Mouse (Mus musculus) intestine, postnatal 0 days (tissue): ENCODE data around the gene Fto. TPM values are rescaled to one million over a fixed set of nuclear protein-coding genes. Genes with fewer than 3 reads are reported as not detected.

Experiments
- ATAC-seq: fragments of 200-750 bp; cut with Nextera tagmentation; 2 replicates; pipeline ENCODE4 v1.8.0; 2017; ENCODE audit warnings: mild to moderate bottlenecking, moderate TSS enrichment, moderate library complexity
- H3K27ac ChIP-seq: fragments of 300-500 bp; sonication (generic); 2 replicates; pipeline ENCODE4 v1.5.1; 2014; ENCODE audit warnings: mild to moderate bottlenecking, low read depth, low read length, moderate library complexity
- H3K27me3 ChIP-seq: fragments of 300-500 bp; sonication (generic); replicated peaks from 2 replicates; pipeline ENCODE4 v1.6.1; 2014; ENCODE audit warnings: low read length, mixed read lengths; ENCODE audit not compliant: control insufficient read depth, insufficient read depth
- H3K36me3 ChIP-seq: fragments of 300-500 bp; sonication (generic); 2 replicates; pipeline ENCODE4 v1.6.1; 2014; ENCODE audit warnings: mild to moderate bottlenecking, moderate library complexity; ENCODE audit not compliant: control insufficient read depth, insufficient read depth
- H3K4me1 ChIP-seq: fragments of 300-500 bp; sonication (generic); replicated peaks from 2 replicates; pipeline ENCODE4 v1.6.1; 2014; ENCODE audit warnings: antibody characterized with exemption, low read length, mixed read lengths; ENCODE audit not compliant: control insufficient read depth, insufficient read depth
- H3K4me2 ChIP-seq: fragments of 300-500 bp; sonication (generic); replicated peaks from 2 replicates; pipeline ENCODE4 v1.6.1; 2014; ENCODE audit warnings: low read depth, mild to moderate bottlenecking, moderate library complexity
- H3K4me3 ChIP-seq: fragments of 300-500 bp; sonication (generic); 2 replicates; pipeline ENCODE4 v1.5.1; 2014; ENCODE audit warnings: low read depth, low read length
- H3K9ac ChIP-seq: fragments of 300-500 bp; sonication (generic); 2 replicates; pipeline ENCODE4 v1.6.1; 2014; ENCODE audit warnings: mild to moderate bottlenecking, low read depth, low read length
- H3K9me3 ChIP-seq: fragments of 300-500 bp; sonication (generic); 2 replicates; pipeline ENCODE4 v1.6.1; 2016; ENCODE audit warnings: mixed run types; ENCODE audit not compliant: control insufficient read depth
- CTCF ChIP-seq: sonication (generic); IDR thresholded peaks from 2 replicates; pipeline ENCODE4 v1.5.1; 2016; ENCODE audit warnings: low read depth, mild to moderate bottlenecking, control low read depth, antibody characterized with exemption, moderate library complexity
- WGBS: fragments of 180-500 bp; shearing (Covaris S2); extraction: QIAGEN DNeasy Blood & Tissue Kit; methylation state at CpG from one replicate; pipeline ENCODE4 v1.1.7; 2014; 5-methylcytosine and 5-hydroxymethylcytosine counted together
- polyA plus RNA-seq: library from polyadenylated mRNA; unstranded; fragments of >200 nt; fragmentation: Nextera tagmentation; extraction: Ambion mirVana; gene quantifications from 2 replicates; pipeline ENCODE4 v1.2.1, GENCODE M21; 2015

Gene Fto
- polyA plus RNA-seq, 1 experiment from 2014 or later, result 21.7 TPM

DNA sequence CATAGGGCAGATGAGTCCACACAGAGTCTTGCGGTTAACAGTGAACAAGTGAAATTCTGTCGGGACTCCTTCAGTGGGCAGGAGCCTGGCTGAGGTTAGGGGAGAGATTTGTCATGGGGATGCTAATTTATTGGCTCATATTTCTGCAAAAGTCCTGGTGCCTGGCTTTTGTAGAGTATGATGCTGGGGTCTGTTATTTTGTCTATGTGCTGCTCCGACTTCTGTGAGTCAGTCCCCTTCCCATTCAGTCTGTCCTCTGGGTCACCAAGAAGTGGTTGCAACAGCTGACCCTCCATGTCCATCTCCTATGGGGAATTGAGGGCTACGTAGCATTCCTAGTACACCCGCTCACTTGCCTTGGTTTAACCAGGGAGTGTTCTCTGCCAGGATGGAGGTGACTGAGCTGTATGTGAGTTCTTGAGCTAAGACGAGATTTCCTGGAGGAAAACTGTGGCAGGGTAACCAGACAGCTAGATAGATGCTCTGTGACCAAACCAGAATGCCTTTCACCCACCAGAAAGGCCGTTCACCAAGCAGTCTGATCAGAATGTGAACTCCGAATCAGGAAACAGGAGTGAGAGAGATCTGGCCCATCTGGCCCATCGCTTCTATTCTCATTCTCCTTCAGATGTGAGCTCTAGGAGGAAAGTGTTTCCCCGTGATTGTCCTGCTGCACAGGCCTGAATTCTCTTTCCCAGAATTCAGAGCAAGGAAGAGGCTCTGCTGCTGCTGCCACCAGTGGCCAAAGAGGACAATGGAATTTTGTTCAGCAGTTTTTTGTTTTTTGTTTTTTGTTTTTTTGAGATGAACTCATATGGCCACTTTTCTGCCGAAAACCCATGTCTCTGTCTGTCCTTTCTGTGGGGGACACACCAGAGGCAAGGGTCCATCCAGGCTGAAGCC lies 302.7 kb downstream of the Fto start:
- Histone ChIP-seq H3K36me3 (no peaks in the 10 kb centered on the region), H3K9me3 (no peaks in the 10 kb centered on the region), H3K27ac (no peak overlapping the region), H3K9ac (no peak overlapping the region), H3K4me1 (no peaks in the 10 kb centered on the region), H3K4me2 (no peak overlapping the region), H3K4me3 (no peak overlapping the region), H3K27me3 (no peaks in the 10 kb centered on the region)
- TF ChIP-seq CTCF, result no peak
- WGBS, result 86% methylated on average over 11 of the region's 11 CpGs
- ATAC-seq, result no peak

DNA sequence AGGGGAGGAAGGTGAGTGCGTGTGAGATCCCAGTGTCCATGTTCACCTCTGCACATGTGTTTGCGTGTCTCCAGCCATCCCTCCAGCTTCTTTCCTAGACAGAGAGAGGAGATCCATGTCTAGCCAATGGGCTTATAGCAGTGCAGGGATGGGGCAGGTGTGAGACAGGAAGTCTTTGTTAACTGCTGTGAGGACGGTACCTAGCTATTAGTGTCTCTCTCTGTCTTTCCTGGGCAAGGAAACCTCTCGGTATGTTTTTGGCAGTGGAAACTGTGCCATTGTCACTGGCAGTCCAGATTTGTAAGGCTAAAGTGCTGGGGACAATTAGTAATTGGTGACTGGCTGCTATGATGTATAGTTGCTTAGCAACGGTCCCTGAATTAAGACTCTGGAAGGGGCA lies 304.4 kb downstream of the Fto start:
- Histone ChIP-seq H3K4me3 (no peak overlapping the region), H3K27ac (no peak overlapping the region), H3K9ac (no peak overlapping the region), H3K4me2 (no peak overlapping the region), H3K4me1 (no peaks in the 10 kb centered on the region), H3K36me3 (no peaks in the 10 kb centered on the region), H3K27me3 (no peaks in the 10 kb centered on the region), H3K9me3 (no peaks in the 10 kb centered on the region)
- 85% methylated on average over 5 of the region's 5 CpGs for WGBS
- no peak for TF ChIP-seq CTCF
- no peak for ATAC-seq

DNA sequence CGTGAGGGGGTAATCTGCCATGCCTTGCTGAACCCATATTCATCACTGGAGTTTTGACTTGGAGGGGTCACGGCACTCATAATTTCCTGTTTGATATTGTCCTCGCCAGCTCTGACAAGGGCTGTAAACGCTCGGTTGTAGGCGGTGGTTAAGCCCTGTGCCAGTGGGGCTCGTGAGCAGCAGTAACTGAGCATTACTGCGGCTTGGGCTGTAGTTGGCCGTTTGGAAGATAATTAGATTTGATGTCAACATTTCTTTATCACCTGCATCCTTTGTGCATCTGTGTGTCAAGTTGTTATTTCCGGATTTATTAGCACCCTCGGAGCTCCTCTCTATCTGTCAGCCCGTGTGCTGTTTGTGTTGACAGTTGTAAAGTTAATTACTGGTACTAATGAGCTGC lies 309.4 kb downstream of the Fto start:
- Histone ChIP-seq H3K9me3 (no peaks in the 10 kb centered on the region), H3K4me1 (no peaks in the 10 kb centered on the region), H3K27me3 (0 out of 2 replicates have a peak, but pooled peaks cover 2% of the 10 kb centered on the region), H3K4me2 (no peak overlapping the region), H3K4me3 (no peak overlapping the region), H3K9ac (no peak overlapping the region), H3K27ac (no peak overlapping the region), H3K36me3 (no peaks in the 10 kb centered on the region)
- 25% methylated on average over 12 of the region's 12 CpGs for WGBS
- TF ChIP-seq CTCF, result no peak
- ATAC-seq, result no peak

DNA sequence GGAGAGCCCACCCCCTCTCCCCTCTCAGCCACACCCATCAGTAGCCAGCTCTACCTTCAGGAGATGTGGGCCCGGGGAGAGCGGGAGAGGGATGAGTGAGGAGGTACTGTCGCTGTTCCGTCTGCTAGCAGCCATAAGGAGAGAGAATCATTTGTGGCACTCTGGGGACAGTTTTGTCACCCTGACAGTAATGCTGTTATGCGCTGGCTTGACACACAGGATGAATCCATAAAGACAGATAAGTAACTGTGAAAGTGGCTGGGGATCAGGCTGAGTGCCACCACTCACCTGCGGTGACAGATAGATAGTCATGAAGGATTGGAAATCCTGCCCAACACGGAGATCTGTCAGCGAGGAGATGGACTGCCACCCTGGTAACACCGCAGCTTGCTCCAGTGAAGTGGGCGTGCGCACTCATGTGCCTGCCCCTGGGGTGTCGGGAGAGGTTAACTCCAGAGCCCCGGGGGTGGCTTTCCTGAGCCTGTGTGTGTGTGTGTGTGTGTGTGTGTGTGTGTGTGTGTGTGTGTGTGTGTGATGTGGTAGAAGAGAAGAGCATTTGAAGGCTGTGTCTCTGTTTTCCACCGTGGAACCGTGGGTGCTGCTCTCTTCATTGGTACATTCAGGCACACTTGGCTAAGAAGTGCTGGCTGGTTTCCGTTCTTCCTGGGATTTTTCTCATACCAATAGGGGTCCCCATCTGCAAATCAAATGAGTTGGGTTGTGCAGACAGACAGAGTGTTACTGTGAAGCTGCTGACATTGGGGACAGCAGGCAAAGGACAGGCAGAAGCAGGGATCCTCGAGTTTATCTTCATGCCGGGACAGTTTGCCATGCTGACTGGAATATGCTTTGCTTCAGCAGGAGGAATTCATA lies 312.6 kb downstream of the Fto start:
- Histone ChIP-seq H3K4me1 (no peaks in the 10 kb centered on the region), H3K9ac (no peak overlapping the region), H3K4me2 (no peak overlapping the region), H3K27ac (no peak overlapping the region), H3K36me3 (no peaks in the 10 kb centered on the region), H3K4me3 (no peak overlapping the region), H3K27me3 (0 out of 2 replicates have a peak, but pooled peaks cover 2% of the 10 kb centered on the region), H3K9me3 (no peaks in the 10 kb centered on the region)
- TF ChIP-seq CTCF, result 0 out of 2 replicates have a peak, but pooled peaks have one; percentile 7
- 68% methylated on average over 18 of the region's 18 CpGs for WGBS
- no peak for ATAC-seq

DNA sequence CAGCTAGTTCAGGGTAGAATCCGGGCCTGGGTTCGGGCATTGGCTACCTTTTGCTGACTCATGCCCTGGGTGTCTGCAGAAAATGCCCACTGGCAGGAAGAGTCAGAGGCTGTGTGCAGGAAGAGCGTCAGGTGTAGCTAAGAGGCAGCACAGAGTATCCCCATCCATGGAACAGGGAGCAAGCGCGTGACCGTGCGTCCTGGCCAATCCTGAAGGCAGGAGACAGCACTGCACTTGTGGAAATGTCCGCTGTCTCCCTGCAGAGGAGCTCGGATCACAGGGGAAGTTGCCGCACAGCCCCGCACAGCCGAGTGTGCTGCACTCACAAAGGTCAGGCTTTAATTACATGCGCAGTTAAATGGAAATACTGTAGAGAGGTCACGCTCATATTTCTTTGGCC lies 316.3 kb downstream of the Fto start:
- 0 out of 2 replicates have a peak overlapping the region, but pooled peaks have one; percentile 12 for H3K4me3 ChIP-seq
- no peak for ATAC-seq
- H3K4me2 ChIP-seq, result peak overlapping the region; percentile 3; the same call in 1 of the 2 replicates
- H3K9ac ChIP-seq, result no peak overlapping the region
- no peaks in the 10 kb centered on the region for H3K9me3 ChIP-seq
- no peaks in the 10 kb centered on the region for H3K27me3 ChIP-seq
- no peak for TF ChIP-seq CTCF
- no peaks in the 10 kb centered on the region for H3K36me3 ChIP-seq
- WGBS, result 54% methylated on average over 14 of the region's 14 CpGs
- H3K4me1 ChIP-seq, result no peaks in the 10 kb centered on the region
- no peak overlapping the region for H3K27ac ChIP-seq

DNA sequence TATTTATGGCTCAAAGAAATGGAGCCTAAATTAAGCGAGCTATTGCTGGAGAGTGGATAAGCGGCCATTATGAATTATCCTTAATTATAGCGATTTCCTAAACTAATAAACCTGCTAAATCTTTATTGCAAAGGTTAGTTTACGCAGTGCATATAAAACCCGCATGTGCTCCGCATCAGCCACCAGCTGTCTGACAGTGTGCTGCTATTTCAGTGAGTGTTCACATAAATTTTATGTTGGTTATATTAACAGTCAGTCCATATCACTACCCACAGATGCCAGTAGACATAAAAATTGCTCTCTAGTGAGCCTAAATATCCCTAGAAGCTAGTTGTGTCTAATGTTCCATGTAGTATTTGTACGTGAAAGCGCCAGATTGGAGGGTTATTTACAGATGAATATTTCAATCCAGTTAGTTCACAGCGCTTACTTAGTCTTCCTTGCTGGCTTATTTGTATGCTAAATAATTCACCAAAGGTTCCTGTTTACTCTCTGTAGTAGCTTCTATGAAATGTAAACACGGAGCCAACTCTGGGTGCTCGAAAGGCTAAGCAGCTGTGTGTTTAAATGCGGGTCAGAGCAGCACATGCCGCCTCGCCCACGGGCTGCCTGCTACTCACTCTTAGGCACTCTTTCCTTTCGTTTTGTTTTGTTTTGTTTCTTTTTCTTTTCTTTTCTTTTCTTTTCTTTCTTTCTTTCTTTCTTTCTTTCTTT lies 317.2 kb downstream of the Fto start:
- Histone ChIP-seq H3K4me1 (no peaks in the 10 kb centered on the region), H3K9ac (no peak overlapping the region), H3K4me3 (no peak overlapping the region), H3K27ac (no peak overlapping the region; the same call in 1 of the 2 replicates), H3K27me3 (no peaks in the 10 kb centered on the region), H3K36me3 (0 out of 2 replicates have a peak, but pooled peaks cover 7% of the 10 kb centered on the region), H3K9me3 (no peaks in the 10 kb centered on the region), H3K4me2 (peak overlapping the region; percentile 10; the same call in 1 of the 2 replicates)
- 57% methylated on average over 16 of the region's 16 CpGs for WGBS
- no peak for ATAC-seq
- TF ChIP-seq CTCF, result no peak
